Mouse (Mus musculus) stomach, embryonic 16.5 days (tissue): ENCODE measurements at regions not wholly inside any gene's neighbourhood (a gene's known extent, or its start where the extent isn't known, plus 50 kb on each side); places are given as distances from the start of the nearest gene placed in this dataset.

Source experiments
- ATAC-seq: fragments of 200-750 bp; cut with Nextera tagmentation; 2 replicates; pipeline ENCODE4 v1.8.0; 2017; ENCODE audit warnings: moderate number of reproducible peaks, moderate TSS enrichment; ENCODE audit not compliant: insufficient read depth, low FRiP score
- H3K27ac ChIP-seq: fragments of 300-500 bp; sonication (generic); 2 replicates; pipeline ENCODE4 v1.5.1; 2014; ENCODE audit warnings: low read length
- H3K27me3 ChIP-seq: fragments of 300-500 bp; sonication (generic); 2 replicates; pipeline ENCODE4 v1.6.1; 2014; ENCODE audit warnings: low read length, control low read depth, mixed read lengths; ENCODE audit not compliant: control insufficient read depth, insufficient read depth
- H3K36me3 ChIP-seq: fragments of 300-500 bp; sonication (generic); 2 replicates; pipeline ENCODE4 v1.6.1; 2014; ENCODE audit warnings: low read length; ENCODE audit not compliant: control insufficient read depth, insufficient read depth
- H3K4me1 ChIP-seq: fragments of 300-500 bp; sonication (generic); 2 replicates; pipeline ENCODE4 v1.6.1; 2014; ENCODE audit warnings: low read length, control low read depth, mixed read lengths; ENCODE audit not compliant: control insufficient read depth, insufficient read depth
- H3K4me2 ChIP-seq: fragments of 300-500 bp; sonication (generic); 2 replicates; pipeline ENCODE4 v1.6.1; 2014; ENCODE audit warnings: low read depth, low read length, mixed read lengths
- H3K4me3 ChIP-seq: fragments of 300-500 bp; sonication (generic); replicated peaks from 2 replicates; pipeline ENCODE4 v1.5.1; 2014; ENCODE audit warnings: mild to moderate bottlenecking, low read length
- H3K9ac ChIP-seq: fragments of 300-500 bp; sonication (generic); 2 replicates; pipeline ENCODE4 v1.6.1; 2014; ENCODE audit warnings: low read length
- H3K9me3 ChIP-seq: fragments of 300-500 bp; sonication (generic); replicated peaks from 2 replicates; pipeline ENCODE4 v1.6.1; 2016; ENCODE audit warnings: low read length, control low read depth; ENCODE audit not compliant: control insufficient read depth
- WGBS: fragments of 180-500 bp; shearing (Covaris S2); extraction: QIAGEN DNeasy Blood & Tissue Kit; methylation state at CpG from one replicate; pipeline ENCODE4 v1.1.7; 2014; 5-methylcytosine and 5-hydroxymethylcytosine counted together

- H3K4me2 ChIP-seq = no peak overlapping the region
- no peaks in the 10 kb centered on the region for H3K36me3 ChIP-seq
- no peak overlapping the region for H3K4me3 ChIP-seq
- H3K9me3 ChIP-seq = no peaks in the 10 kb centered on the region
- no peaks in the 10 kb centered on the region for H3K4me1 ChIP-seq
- no peak overlapping the region for H3K9ac ChIP-seq
- 88% methylated on average over 2 of the region's 2 CpGs for WGBS
- H3K27me3 ChIP-seq = no peaks in the 10 kb centered on the region
- no peak overlapping the region for H3K27ac ChIP-seq
- no peak for ATAC-seq
Observed at GRCm38 (mm10) chr13:10741391-10741790, 380.7 kb upstream of the Chrm3 start.

GRCm38 (mm10) chr13:10725745-10726171, 365.1 kb upstream of the Chrm3 start:
- no peak for ATAC-seq
- no peak overlapping the region for H3K9ac ChIP-seq
- H3K4me2 ChIP-seq = no peak overlapping the region
- no peak overlapping the region for H3K27ac ChIP-seq
- no peaks in the 10 kb centered on the region for H3K27me3 ChIP-seq
- H3K4me3 ChIP-seq = no peak overlapping the region
- no peaks in the 10 kb centered on the region for H3K36me3 ChIP-seq
- 66% methylated on average over 3 of the region's 3 CpGs for WGBS
- H3K9me3 ChIP-seq = no peaks in the 10 kb centered on the region
- H3K4me1 ChIP-seq = no peaks in the 10 kb centered on the region

- no peaks in the 10 kb centered on the region for H3K4me1 ChIP-seq
- H3K27ac ChIP-seq = no peak overlapping the region
- 53% methylated on average over 5 of the region's 5 CpGs for WGBS
- no peaks in the 10 kb centered on the region for H3K27me3 ChIP-seq
- no peaks in the 10 kb centered on the region for H3K36me3 ChIP-seq
- H3K4me2 ChIP-seq = no peak overlapping the region
- H3K9me3 ChIP-seq = no peaks in the 10 kb centered on the region
- no peak for ATAC-seq
- H3K4me3 ChIP-seq = no peak overlapping the region
- no peak overlapping the region for H3K9ac ChIP-seq
Observed at GRCm38 (mm10) chr13:10725335-10725734, 364.7 kb upstream of the Chrm3 start.

GRCm38 (mm10) chr13:10720639-10721038, 360.0 kb upstream of the Chrm3 start:
- H3K36me3 ChIP-seq = no peaks in the 10 kb centered on the region
- H3K27me3 ChIP-seq = no peaks in the 10 kb centered on the region
- no peaks in the 10 kb centered on the region for H3K9me3 ChIP-seq
- WGBS = 85% methylated on average over 3 of the region's 3 CpGs
- H3K4me1 ChIP-seq = no peaks in the 10 kb centered on the region
- no peak overlapping the region for H3K4me2 ChIP-seq
- no peak overlapping the region for H3K27ac ChIP-seq
- H3K4me3 ChIP-seq = no peak overlapping the region
- H3K9ac ChIP-seq = no peak overlapping the region
- no peak for ATAC-seq

GRCm38 (mm10) chr13:10711451-10711850, 350.8 kb upstream of the Chrm3 start:
- Histone ChIP-seq H3K9ac (no peak overlapping the region), H3K27me3 (no peaks in the 10 kb centered on the region), H3K4me3 (no peak overlapping the region), H3K9me3 (no peaks in the 10 kb centered on the region), H3K4me2 (no peak overlapping the region), H3K36me3 (no peaks in the 10 kb centered on the region), H3K4me1 (no peaks in the 10 kb centered on the region), H3K27ac (no peak overlapping the region)
- no peak for ATAC-seq
- 85% methylated on average over 5 of the region's 5 CpGs for WGBS

GRCm38 (mm10) chr13:10710909-10711308, 350.3 kb upstream of the Chrm3 start:
- H3K4me3 ChIP-seq = no peak overlapping the region
- no peaks in the 10 kb centered on the region for H3K27me3 ChIP-seq
- 84% methylated on average over 4 of the region's 4 CpGs for WGBS
- no peak overlapping the region for H3K27ac ChIP-seq
- H3K4me1 ChIP-seq = no peaks in the 10 kb centered on the region
- no peak overlapping the region for H3K4me2 ChIP-seq
- no peak overlapping the region for H3K9ac ChIP-seq
- H3K9me3 ChIP-seq = no peaks in the 10 kb centered on the region
- H3K36me3 ChIP-seq = no peaks in the 10 kb centered on the region
- ATAC-seq = no peak

- Histone ChIP-seq H3K9ac (no peak overlapping the region), H3K9me3 (no peaks in the 10 kb centered on the region), H3K27me3 (no peaks in the 10 kb centered on the region), H3K4me3 (no peak overlapping the region), H3K27ac (no peak overlapping the region), H3K4me2 (no peak overlapping the region), H3K4me1 (no peaks in the 10 kb centered on the region), H3K36me3 (no peaks in the 10 kb centered on the region)
- 86% methylated on average over 5 of the region's 5 CpGs for WGBS
- ATAC-seq = no peak
Observed at GRCm38 (mm10) chr13:10697146-10697545, 336.5 kb upstream of the Chrm3 start.

- Histone ChIP-seq H3K27ac (no peak overlapping the region), H3K4me2 (no peak overlapping the region), H3K4me3 (no peak overlapping the region), H3K9me3 (no peaks in the 10 kb centered on the region), H3K27me3 (no peaks in the 10 kb centered on the region), H3K9ac (no peak overlapping the region), H3K4me1 (no peaks in the 10 kb centered on the region), H3K36me3 (no peaks in the 10 kb centered on the region)
- 23% methylated on average over 1 of the region's 1 CpGs for WGBS
- no peak for ATAC-seq
Observed at GRCm38 (mm10) chr13:10696181-10696977, 335.7 kb upstream of the Chrm3 start.

- Histone ChIP-seq H3K4me2 (no peak overlapping the region), H3K9ac (no peak overlapping the region), H3K9me3 (no peaks in the 10 kb centered on the region), H3K27ac (no peak overlapping the region), H3K4me1 (no peaks in the 10 kb centered on the region), H3K4me3 (no peak overlapping the region), H3K36me3 (no peaks in the 10 kb centered on the region), H3K27me3 (no peaks in the 10 kb centered on the region)
- ATAC-seq = no peak
- 75% methylated on average over 2 of the region's 2 CpGs for WGBS
Observed at GRCm38 (mm10) chr13:10691307-10691706, 330.7 kb upstream of the Chrm3 start.
